Mouse (Mus musculus) layer of hippocampus, postnatal 36 days (tissue): ENCODE measurements around the gene Epb41l3. TPM values are rescaled to one million over a fixed set of nuclear protein-coding genes. Genes with fewer than 3 reads are reported as not detected.

ENCODE experiments used
- DNase-seq, 2 experiments: peaks; one replicate each; pipeline ENCODE4 v3.0.0; 2022
- total RNA-seq, 2 experiments: library from RNA; stranded (reverse); gene quantifications; 2 replicates each; pipeline ENCODE4 v1.2.3; 2021

Epb41l3 gene
- total RNA-seq, 2 experiments from 2014 or later, result 125 to 131 TPM

DNA sequence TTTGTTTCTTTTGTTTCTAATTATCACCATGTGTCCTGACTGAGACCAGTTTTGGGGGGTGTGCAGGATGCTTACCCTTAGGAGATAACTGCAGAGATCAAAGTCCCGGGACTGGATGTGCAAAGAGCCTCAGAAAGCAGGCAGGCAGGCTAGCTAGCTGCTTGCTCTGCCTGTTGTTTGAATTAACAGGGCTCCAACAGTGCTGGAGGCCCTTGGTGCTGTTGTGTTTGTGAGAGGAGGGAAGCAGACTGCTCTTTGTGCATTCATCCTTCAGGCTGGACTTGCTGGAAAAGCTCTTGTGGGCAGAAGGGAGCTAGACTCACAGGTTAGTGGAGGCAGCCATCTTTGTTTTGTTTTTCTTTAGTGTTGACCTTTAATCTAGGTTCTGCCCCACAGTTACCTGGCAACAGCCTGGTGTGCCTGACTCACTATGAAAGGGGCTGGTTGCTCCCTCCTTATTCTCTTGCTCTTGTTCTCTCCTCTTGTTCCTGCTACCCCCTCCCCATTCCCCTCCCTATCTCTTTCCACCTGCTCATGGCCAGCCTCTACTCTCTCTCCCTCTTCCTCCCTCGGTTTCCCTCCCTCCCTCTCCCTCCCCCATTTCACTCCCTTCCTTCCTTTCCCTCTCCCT lies 117.5 kb downstream of the Epb41l3 start:
- DNase-seq, result no peak

- DNase-seq, result no peak
Measured at GRCm38 (mm10) chr17:69194599-69194998, 119.1 kb downstream of the Epb41l3 start.

DNA sequence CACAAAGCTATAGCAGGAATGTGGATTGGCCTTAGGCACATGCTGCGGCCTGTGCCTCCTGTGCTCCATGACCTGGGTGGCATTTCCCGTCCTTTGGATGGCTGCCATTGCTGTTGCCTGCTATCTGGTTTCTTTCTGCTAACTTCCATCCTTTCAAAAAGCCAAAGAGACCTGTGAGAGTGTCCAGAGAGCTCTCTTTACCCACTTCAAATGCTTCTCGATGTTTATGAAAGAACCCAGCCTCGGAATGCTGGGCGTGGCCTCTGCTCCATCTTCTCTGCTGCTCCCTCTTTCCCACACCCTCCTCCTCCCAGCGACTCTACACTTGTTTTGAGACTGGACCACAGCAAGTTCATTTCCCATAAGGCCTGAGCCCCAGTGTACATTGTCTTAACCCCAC lies 120.3 kb downstream of the Epb41l3 start:
- DNase-seq, result no peak

DNA sequence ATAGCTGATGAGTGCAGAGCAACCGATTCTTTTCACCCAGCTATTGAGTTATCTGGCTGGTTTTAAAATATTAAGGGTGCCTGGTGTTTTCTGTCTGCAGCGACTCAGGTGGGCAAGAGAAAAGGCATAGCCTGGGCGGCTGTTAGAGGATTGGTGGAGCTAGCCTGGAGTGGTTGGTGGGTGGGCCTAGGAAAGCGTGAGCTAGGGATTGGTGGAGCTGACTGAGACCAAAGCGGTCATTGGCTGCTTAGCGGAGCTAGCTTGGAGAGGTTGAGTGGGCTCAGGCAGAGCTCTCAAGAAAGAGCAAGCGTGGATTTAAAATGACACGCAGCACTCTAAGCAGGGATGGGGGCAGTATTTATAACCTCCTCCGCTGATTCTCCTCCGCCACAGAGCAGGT lies 121.2 kb downstream of the Epb41l3 start:
- DNase-seq, result no peak

DNA sequence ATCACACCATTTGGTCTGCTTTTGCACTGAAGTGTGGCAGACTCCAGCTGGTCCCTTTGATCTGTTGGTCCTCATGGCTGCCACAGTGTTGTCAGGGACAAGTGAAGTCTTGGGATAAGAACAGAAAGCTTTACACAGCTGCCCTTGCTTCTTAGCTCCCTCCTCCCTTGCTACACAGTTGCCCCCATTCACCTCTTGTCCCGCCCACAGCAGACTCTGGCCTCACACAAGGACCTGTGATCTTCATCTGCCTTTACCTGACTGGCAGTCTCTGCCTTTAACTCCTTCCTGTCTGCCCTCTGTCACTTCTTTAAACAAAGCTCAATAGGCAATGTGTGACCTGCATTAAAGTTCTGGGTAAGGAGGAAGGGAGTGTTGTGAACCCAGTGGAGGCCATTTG lies 123.3 kb downstream of the Epb41l3 start:
- no peak for DNase-seq

DNA sequence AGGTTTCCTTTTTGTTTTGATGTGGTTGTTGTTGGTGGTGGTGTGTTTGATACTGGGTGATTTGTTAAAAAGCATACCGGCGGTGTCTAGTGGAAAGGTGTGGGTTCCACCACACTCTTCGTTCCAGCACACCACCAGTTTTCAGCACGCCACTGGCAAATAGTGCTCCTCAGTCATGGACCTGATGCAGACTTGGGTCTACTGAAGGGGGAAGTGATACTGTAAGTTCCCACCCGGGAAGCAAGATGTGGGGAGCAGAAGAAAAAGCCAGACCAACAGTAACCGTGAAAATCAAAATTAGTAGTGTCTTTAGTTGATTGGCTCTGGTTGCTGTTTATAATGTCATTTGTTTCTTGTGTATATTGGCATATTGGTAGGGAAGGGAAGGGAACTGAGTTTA lies 124.3 kb downstream of the Epb41l3 start:
- no peak for DNase-seq

DNA sequence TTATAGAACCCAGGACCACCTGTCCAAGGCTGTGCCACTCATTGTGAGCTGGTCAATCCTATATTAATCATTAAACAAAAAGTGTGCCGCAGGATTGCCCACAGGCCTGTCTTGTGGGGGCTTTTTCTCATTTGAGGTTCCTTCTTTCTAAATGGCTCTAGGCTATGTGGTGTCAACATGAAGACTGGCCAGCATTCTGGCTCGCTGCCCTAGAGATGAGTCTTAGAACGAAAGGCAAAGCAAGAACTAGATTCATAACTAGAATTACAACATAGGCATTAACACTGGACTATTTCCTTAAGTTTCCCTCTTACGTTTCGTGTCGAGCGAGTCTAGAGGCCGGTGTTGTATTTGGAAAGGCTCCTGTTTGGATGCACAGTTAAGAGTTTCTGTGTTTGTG lies 125.5 kb downstream of the Epb41l3 start:
- DNase-seq, result no peak

DNA sequence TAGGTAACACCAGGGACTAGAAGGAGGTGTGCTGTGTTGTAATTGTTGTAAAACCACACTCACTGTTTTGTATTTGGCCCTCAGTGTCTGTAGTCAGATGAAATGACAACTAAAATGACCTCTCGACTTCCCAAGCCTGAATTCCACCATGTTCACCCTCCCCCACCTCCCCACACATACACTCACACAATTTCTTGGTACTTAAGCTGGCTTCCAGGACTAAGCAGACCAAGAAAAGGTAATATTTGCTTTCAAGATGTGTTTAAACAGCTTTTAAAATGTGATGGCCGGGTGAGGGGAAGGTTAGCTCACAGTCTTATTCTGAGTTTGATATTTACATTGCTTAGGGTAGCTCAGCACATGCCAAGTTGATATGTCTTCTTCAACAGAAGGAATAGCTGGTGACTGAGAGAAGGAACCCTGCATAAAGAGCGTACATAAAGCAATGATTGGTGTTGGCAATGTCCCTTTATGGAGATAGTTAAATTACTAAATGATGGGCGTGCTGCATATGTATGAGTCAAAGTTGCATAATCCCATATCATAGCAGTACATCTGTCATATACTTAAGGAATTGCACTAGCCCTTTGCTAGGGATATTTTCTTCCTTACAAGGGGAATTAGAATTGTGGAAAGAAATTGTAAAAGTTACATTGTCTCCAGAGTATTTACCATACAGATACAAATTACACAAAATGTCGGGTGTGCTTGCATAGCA lies 130.0 kb downstream of the Epb41l3 start:
- no peak for DNase-seq

DNA sequence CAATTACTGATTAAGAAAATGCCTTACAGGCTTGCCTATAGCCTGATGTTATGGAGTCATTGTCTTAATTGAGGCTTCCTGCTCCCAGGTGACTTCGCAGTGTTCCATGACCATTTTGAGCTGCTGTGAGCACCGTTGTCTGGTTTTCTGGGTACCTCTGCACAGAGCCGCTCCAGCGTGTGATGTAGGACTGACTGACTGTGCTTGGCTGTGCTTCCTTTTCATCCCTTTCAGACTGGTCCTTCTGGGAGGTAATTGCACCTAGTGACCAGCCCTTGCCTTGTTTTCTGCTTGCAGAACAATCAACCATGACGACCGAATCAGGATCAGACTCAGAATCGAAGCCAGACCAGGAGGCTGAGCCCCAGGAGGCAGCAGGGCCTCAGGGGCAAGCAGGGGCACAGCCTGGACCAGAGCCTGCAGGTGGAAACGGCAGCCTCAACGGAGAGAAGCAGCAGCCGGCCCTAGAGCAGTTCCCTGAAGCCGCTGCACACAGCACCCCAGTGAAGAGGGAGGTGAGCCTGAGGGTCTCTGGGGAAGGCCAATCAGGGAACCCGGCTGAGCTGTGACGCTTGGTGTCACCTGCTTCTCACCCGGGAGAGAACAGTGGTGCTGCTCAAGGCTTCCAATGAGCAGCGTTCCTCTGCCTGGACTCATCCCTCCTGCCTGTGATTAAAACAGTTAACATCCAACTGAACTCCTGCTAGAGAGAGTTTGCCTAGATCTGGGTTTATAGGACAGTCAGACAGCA lies 132.3 kb downstream of the Epb41l3 start:
- no peak for DNase-seq

- no peak for DNase-seq
Measured at GRCm38 (mm10) chr17:69211065-69211464, 135.6 kb downstream of the Epb41l3 start.

DNA sequence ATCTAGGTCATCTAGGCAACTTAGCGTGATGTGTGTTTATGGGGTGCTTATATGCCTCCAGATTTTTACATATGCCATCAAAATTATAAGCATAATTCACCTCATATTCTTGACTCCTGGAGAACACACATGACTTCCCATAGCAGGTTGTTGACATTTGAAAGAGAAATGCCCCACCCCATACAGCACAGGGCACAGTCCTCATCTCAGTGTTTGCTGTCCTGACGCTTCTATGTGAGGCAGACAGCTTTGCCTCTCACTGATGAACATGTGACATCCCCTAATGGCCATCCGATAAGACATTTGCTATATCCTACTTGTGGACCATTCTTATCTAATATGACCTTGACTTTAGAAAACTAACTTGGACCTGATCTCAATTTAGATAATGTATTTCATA lies 140.6 kb downstream of the Epb41l3 start:
- DNase-seq, result no peak

DNA sequence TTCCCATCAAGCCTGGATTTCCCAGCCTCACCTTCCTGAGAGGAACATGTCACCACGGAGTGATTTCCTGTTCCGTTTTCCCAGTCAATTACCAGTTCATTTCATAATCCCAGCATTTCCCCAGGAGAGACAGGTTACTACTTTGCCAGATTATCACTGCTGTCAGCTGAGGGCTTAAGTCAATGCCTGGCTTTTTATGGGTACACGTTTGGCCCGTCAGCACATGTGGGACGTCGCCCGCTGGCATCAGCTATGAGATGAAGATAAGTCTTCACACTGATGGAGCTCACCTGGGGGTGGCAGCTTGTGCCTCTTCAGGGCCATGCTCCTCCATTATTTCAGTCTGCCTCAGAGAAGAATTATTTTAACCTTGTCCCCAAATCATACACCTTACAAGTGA lies 145.4 kb downstream of the Epb41l3 start:
- no peak for DNase-seq

DNA sequence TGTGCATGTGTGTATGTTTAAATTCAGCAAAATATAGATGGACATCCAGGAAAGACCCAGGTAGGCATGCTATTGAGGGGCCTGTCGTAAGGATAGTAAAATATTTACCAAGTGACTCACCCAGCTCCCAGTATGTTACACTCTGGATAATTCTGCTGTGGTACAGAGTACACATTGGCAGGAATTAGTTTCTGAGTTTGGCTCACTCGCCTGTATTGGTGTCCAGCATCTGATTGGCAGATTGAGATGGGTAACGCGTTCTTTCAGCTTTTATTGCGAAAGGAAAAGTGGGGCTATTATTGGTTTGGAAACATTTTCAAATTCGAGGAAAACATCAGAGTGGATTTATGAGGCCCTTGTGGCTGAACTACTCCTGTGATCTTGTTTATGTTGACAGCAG lies 145.9 kb downstream of the Epb41l3 start:
- DNase-seq, result no peak

- DNase-seq, result no peak
Measured at GRCm38 (mm10) chr17:69221966-69222692, 146.6 kb downstream of the Epb41l3 start.

- no peak for DNase-seq
Measured at GRCm38 (mm10) chr17:69225996-69226395, 150.5 kb downstream of the Epb41l3 start.

DNA sequence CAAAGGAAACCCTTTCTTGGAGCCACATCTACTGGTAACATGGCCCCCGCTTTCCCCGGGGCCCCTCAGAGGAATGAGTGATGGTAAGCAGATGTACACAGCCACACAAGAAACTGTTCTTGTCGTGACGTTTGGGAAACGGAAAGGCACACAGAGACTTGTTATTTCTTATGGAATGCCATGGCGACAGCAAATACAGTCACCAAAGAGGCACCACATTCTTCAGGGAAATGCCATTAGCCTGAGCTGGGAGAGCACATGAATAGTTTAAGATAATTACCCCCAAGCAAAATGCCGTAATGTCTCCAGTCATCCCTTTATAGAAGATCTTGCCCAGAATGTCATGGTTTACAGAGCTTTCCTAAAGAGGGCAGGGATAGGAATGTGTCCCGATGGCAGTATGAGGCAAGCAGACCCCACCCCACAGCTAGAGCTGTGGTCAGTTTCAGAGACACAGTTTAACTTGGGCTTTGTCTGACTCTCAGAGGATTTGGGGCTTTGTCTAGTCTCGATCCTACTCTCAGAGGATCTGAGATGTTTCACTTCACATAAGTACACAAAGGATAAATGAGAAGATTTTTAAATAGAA lies 152.0 kb downstream of the Epb41l3 start:
- no peak for DNase-seq

GRCm38 (mm10) chr17:69229451-69229850 lies 154.0 kb downstream of the Epb41l3 start:
- no peak for DNase-seq

GRCm38 (mm10) chr17:69230131-69230621 lies 154.7 kb downstream of the Epb41l3 start:
- no peak for DNase-seq

DNA sequence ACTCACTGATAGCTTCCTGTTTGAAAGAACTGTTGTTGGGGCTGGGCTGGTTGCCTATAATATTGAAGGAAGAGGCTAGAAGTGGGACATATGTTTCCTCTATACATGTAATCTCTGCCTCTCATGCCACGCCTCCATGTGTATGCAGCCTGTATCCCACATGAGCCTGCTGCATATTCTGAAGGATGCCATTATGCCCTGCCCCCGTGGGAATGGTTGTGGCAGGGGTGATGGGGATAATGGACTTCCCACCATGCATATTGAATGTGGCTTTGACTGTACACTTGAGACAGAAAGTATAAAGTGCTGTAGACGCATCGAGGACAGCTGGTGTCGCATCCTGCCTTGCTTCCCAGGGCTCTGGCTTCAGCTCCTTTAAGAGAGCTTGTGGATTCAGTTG lies 155.9 kb downstream of the Epb41l3 start:
- DNase-seq, result no peak

DNA sequence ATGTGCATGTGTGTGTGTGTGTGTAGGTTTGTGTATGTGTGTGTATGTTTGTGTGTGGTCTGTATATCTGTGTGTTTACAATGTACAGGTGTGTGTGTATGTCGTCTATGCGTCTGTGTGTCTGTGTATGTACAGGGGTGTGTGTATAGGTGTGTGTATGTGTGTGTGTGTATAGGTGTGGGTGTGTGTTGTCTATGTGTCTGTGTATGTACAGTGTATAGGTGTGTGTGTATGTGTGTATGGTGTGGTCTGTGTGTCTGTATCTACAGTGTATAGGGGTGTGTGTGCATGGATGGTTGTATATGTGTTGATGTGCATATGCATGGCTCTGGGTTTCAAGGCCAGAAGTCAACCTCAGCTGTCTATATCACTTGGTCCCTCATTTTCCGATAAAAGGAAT lies 161.7 kb downstream of the Epb41l3 start:
- DNase-seq, result no peak

GRCm38 (mm10) chr17:69238810-69239373 lies 163.4 kb downstream of the Epb41l3 start:
- DNase-seq, result no peak

DNA sequence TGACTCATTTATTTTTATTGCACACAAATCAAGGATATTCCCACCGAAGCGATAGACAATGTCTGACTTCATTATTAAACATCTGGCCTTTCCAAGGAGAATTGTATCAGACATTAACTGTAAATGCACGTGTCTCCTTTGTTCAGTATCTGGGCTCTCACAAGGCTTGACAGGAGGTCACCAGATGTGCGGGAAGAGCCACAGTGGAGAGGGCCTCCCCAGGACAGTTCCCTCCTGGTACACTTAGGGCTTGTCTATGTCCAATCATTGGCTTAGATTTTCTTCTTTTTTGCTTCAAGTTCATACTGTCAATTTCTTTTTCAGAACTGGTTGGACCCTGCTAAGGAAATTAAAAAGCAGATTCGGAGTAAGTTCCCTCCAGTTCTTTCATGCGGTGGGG lies 163.9 kb downstream of the Epb41l3 start:
- DNase-seq, result no peak
